Mouse (Mus musculus) forebrain, embryonic 12.5 days (tissue): Measurements from ENCODE around the gene Gm37240. TPM values are rescaled to one million over a fixed set of nuclear protein-coding genes. Genes with fewer than 3 reads are reported as not detected.

Experiments used
- ATAC-seq: fragments of 200-750 bp; cut with Nextera tagmentation; 2 replicates; pipeline ENCODE4 v1.8.0; 2017; ENCODE audit warnings: moderate TSS enrichment; ENCODE audit not compliant: low FRiP score
- H3K27ac ChIP-seq: fragments of 300-500 bp; sonication (generic); 2 replicates; pipeline ENCODE4 v1.5.1; 2016; ENCODE audit warnings: mild to moderate bottlenecking
- H3K27me3 ChIP-seq: fragments of 300-500 bp; sonication (generic); 2 replicates; pipeline ENCODE4 v1.6.1; 2016; ENCODE audit warnings: mild to moderate bottlenecking
- H3K36me3 ChIP-seq: fragments of 300-500 bp; sonication (generic); replicated peaks from 2 replicates; pipeline ENCODE4 v1.6.1; 2016; ENCODE audit warnings: mild to moderate bottlenecking
- H3K4me1 ChIP-seq: fragments of 300-500 bp; sonication (generic); 2 replicates; pipeline ENCODE4 v1.6.1; 2016
- H3K4me2 ChIP-seq: fragments of 300-500 bp; sonication (generic); 2 replicates; pipeline ENCODE4 v1.6.1; 2016; ENCODE audit warnings: mild to moderate bottlenecking, moderate library complexity
- H3K4me3 ChIP-seq: fragments of 300-500 bp; sonication (generic); replicated peaks from 2 replicates; pipeline ENCODE4 v1.5.1; 2016; ENCODE audit warnings: mild to moderate bottlenecking
- H3K9ac ChIP-seq: fragments of 300-500 bp; sonication (generic); 2 replicates; pipeline ENCODE4 v1.6.1; 2016; ENCODE audit warnings: mild to moderate bottlenecking
- H3K9me3 ChIP-seq: fragments of 300-500 bp; sonication (generic); 2 replicates; pipeline ENCODE4 v1.6.1; 2016
- WGBS: fragments of 180-500 bp; shearing (Covaris S2); methylation state at CpG from one replicate; pipeline ENCODE4 v1.1.7; 2016; 5-methylcytosine and 5-hydroxymethylcytosine counted together
- polyA plus RNA-seq: library from polyadenylated mRNA; unstranded; fragments of >200 nt; fragmentation: Nextera tagmentation; extraction: Ambion mirVana; gene quantifications from 2 replicates; pipeline ENCODE4 v1.2.1, GENCODE M21; 2016

Gm37240 gene
- polyA plus RNA-seq, 1 experiment from 2014 or later: 0.57 TPM

GRCm38 (mm10) chr3:85842177-85842880 is 45.0 kb downstream of the Gm37240 start:
- Histone ChIP-seq H3K4me1 (peaks cover 10% of the 10 kb centered on the region), H3K27ac (no peak overlapping the region), H3K9ac (no peak overlapping the region), H3K27me3 (no peaks in the 10 kb centered on the region), H3K4me3 (no peak overlapping the region), H3K9me3 (no peaks in the 10 kb centered on the region), H3K36me3 (no peaks in the 10 kb centered on the region), H3K4me2 (no peak overlapping the region)
- 47% methylated on average over 9 of the region's 9 CpGs for WGBS
- no peak for ATAC-seq

GRCm38 (mm10) chr3:85841454-85842176 is 45.7 kb downstream of the Gm37240 start:
- Histone ChIP-seq H3K27ac (no peak overlapping the region), H3K27me3 (no peaks in the 10 kb centered on the region), H3K36me3 (no peaks in the 10 kb centered on the region), H3K4me1 (peaks cover 10% of the 10 kb centered on the region), H3K9me3 (no peaks in the 10 kb centered on the region), H3K4me2 (no peak overlapping the region), H3K4me3 (no peak overlapping the region), H3K9ac (no peak overlapping the region)
- no peak for ATAC-seq
- 28% methylated on average over 2 of the region's 2 CpGs for WGBS

GRCm38 (mm10) chr3:85833627-85834026 is 53.7 kb downstream of the Gm37240 start:
- Histone ChIP-seq H3K9me3 (no peaks in the 10 kb centered on the region), H3K4me3 (no peak overlapping the region), H3K4me1 (peaks cover 6% of the 10 kb centered on the region; the same call in 1 of the 2 replicates), H3K4me2 (no peak overlapping the region), H3K36me3 (no peaks in the 10 kb centered on the region), H3K27me3 (no peaks in the 10 kb centered on the region), H3K9ac (no peak overlapping the region), H3K27ac (no peak overlapping the region)
- WGBS: 68% methylated on average over 1 of the region's 1 CpGs
- no peak for ATAC-seq

- 55% methylated on average over 10 of the region's 10 CpGs for WGBS
- Histone ChIP-seq H3K36me3 (no peaks in the 10 kb centered on the region), H3K4me1 (peaks cover 6% of the 10 kb centered on the region; the same call in 1 of the 2 replicates), H3K4me2 (no peak overlapping the region), H3K9ac (no peak overlapping the region), H3K27ac (no peak overlapping the region), H3K27me3 (no peaks in the 10 kb centered on the region), H3K4me3 (no peak overlapping the region), H3K9me3 (no peaks in the 10 kb centered on the region)
- no peak for ATAC-seq
These were observed 54.7 kb downstream of the Gm37240 start for GRCm38 (mm10) chr3:85832490-85833155.

GRCm38 (mm10) chr3:85831785-85832184 is 55.5 kb downstream of the Gm37240 start:
- Histone ChIP-seq H3K4me3 (no peak overlapping the region), H3K36me3 (no peaks in the 10 kb centered on the region), H3K9me3 (no peaks in the 10 kb centered on the region), H3K4me1 (peaks cover 6% of the 10 kb centered on the region; the same call in 1 of the 2 replicates), H3K27me3 (no peaks in the 10 kb centered on the region), H3K4me2 (no peak overlapping the region), H3K27ac (no peak overlapping the region), H3K9ac (no peak overlapping the region)
- 81% methylated on average over 1 of the region's 1 CpGs for WGBS
- no peak for ATAC-seq

- no peaks in the 10 kb centered on the region for H3K27me3 ChIP-seq
- no peak overlapping the region for H3K4me3 ChIP-seq
- H3K4me2 ChIP-seq: no peak overlapping the region
- H3K9ac ChIP-seq: no peak overlapping the region
- WGBS: 78% methylated on average over 4 of the region's 4 CpGs
- H3K27ac ChIP-seq: no peak overlapping the region
- H3K4me1 ChIP-seq: peaks cover 6% of the 10 kb centered on the region; the same call in 1 of the 2 replicates
- H3K9me3 ChIP-seq: no peaks in the 10 kb centered on the region
- no peaks in the 10 kb centered on the region for H3K36me3 ChIP-seq
- no peak for ATAC-seq
These were observed 58.3 kb downstream of the Gm37240 start for GRCm38 (mm10) chr3:85829047-85829446.

DNA sequence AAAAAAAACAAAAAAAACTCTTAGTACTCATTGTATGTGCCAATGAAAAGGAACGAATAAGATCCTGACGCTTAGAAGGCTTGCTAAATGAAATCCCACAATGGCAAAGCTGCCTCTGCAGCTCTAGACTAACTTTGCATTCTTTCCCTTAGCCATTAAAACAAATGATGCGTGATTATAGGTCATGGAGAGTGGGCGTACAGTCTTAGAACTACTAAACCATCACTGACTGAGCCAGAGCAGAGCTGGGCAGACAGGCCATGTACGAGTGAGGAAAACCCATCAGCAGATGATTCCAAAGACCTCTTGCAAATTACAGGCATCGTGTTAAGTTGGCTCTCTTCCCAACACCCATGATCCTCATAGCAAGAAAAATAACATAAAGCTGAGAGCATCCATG is 59.5 kb downstream of the Gm37240 start:
- H3K27ac ChIP-seq: no peak overlapping the region
- no peak for ATAC-seq
- H3K27me3 ChIP-seq: no peaks in the 10 kb centered on the region

GRCm38 (mm10) chr3:85827283-85827682 is 60.0 kb downstream of the Gm37240 start:
- Histone ChIP-seq H3K4me2 (no peak overlapping the region), H3K36me3 (no peaks in the 10 kb centered on the region), H3K9ac (no peak overlapping the region), H3K4me3 (no peak overlapping the region), H3K4me1 (no peaks in the 10 kb centered on the region), H3K27ac (no peak overlapping the region), H3K27me3 (no peaks in the 10 kb centered on the region), H3K9me3 (no peaks in the 10 kb centered on the region)
- 76% methylated on average over 4 of the region's 4 CpGs for WGBS
- ATAC-seq: no peak

More for the DNA sequence above, 59.5 kb downstream of the Gm37240 start:
- peaks cover 5% of the 10 kb centered on the region; the same call in 1 of the 2 replicates for H3K4me1 ChIP-seq
- H3K4me3 ChIP-seq: no peak overlapping the region
- no peaks in the 10 kb centered on the region for H3K9me3 ChIP-seq
- no peak overlapping the region for H3K9ac ChIP-seq
- H3K4me2 ChIP-seq: no peak overlapping the region
- no peaks in the 10 kb centered on the region for H3K36me3 ChIP-seq
- 60% methylated on average over 6 of the region's 6 CpGs for WGBS

GRCm38 (mm10) chr3:85820839-85821548 is 66.3 kb downstream of the Gm37240 start:
- no peaks in the 10 kb centered on the region for H3K27me3 ChIP-seq
- no peaks in the 10 kb centered on the region for H3K9me3 ChIP-seq
- no peak overlapping the region for H3K4me3 ChIP-seq
- H3K9ac ChIP-seq: no peak overlapping the region
- no peak for ATAC-seq
- no peak overlapping the region for H3K4me2 ChIP-seq
- no peak overlapping the region for H3K27ac ChIP-seq
- H3K36me3 ChIP-seq: no peaks in the 10 kb centered on the region
- WGBS: 85% methylated on average over 15 of the region's 15 CpGs
- no peaks in the 10 kb centered on the region for H3K4me1 ChIP-seq

- Histone ChIP-seq H3K9me3 (no peaks in the 10 kb centered on the region), H3K36me3 (no peaks in the 10 kb centered on the region), H3K4me2 (no peak overlapping the region), H3K27ac (no peak overlapping the region), H3K27me3 (no peaks in the 10 kb centered on the region), H3K4me3 (no peak overlapping the region), H3K9ac (no peak overlapping the region), H3K4me1 (no peaks in the 10 kb centered on the region)
- no peak for ATAC-seq
- WGBS: 86% methylated on average over 3 of the region's 3 CpGs
These were observed 68.0 kb downstream of the Gm37240 start for GRCm38 (mm10) chr3:85819319-85819718.

DNA sequence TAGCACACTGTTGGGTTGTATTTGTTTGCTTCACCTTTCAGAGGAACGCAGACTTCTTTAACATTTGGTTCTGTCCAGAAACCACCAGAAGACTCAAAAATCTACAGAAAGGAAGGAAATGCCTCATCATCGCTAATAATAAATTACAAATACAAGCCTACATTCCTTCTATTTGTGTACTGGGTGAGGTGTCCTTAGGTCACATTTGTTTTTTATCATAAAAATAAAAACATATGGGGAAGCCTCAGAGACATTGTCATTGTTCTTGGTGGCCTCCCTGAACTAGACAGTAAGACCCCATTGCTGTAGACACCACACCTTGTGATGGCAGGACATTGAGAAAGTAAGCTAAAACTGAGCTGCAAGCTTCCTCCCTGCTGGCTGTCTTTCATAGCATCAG is 70.1 kb downstream of the Gm37240 start, which contains the start of gene Fam160a1:
Gene Fam160a1 (minus strand): TSS at position 101 of the 400 bp plus-strand sequence.
- Histone ChIP-seq H3K9me3 (no peaks in the 10 kb centered on the region), H3K4me3 (no peak within 1 kb of the TSS), H3K4me2 (no peak within 1 kb of the TSS), H3K9ac (no peak within 1 kb of the TSS), H3K27me3 (no peaks in the 10 kb centered on the region), H3K36me3 (no peaks in the 10 kb centered on the region), H3K27ac (no peak within 1 kb of the TSS), H3K4me1 (no peaks in the 10 kb centered on the region)
- ATAC-seq: no peak
- WGBS: 93% methylated on average over 2 of the region's 2 CpGs

- Histone ChIP-seq H3K9me3 (no peaks in the 10 kb centered on the region), H3K36me3 (no peaks in the 10 kb centered on the region), H3K4me2 (no peak overlapping the region), H3K27ac (no peak overlapping the region), H3K27me3 (no peaks in the 10 kb centered on the region), H3K4me3 (no peak overlapping the region), H3K9ac (no peak overlapping the region), H3K4me1 (no peaks in the 10 kb centered on the region)
- no peak for ATAC-seq
- WGBS: 80% methylated on average over 7 of the region's 7 CpGs
These were observed 73.1 kb downstream of the Gm37240 start for GRCm38 (mm10) chr3:85814241-85814640.
